Mouse (Mus musculus): ENCODE results near the gene Hes5. TPM values are rescaled to one million over a fixed set of nuclear protein-coding genes. Genes with fewer than 3 reads are reported as not detected.

Gene Hes5
- polyA plus RNA-seq (2015; fragmentation: Nextera tagmentation; extraction: Ambion mirVana) = 0.15 and 0.21 TPM in 2 replicates

- DNase-seq (no peak), ATAC-seq (no peak)
- peak within 1 kb of the TSS; percentile 48; the same call in 1 of the 2 replicates for H3K27ac ChIP-seq (ENCODE audit: low read depth)
- H3K4me3 ChIP-seq (ENCODE audit: low read depth, low read length) = peak within 1 kb of the TSS; percentile 51
- H3K4me2 ChIP-seq (ENCODE audit: low read depth, low read length) = peak within 1 kb of the TSS; percentile 68
- under 1% methylated on average over 65 of the region's 65 CpGs for WGBS (ENCODE audit: insufficient replicate concordance)
- H3K36me3 ChIP-seq (replicated peaks; ENCODE audit: insufficient read depth, low read length) = no peaks in the 10 kb centered on the region
- H3K9me3 ChIP-seq (ENCODE audit: low read length) = no peaks in the 10 kb centered on the region
- H3K9ac ChIP-seq (replicated peaks) = peak within 1 kb of the TSS; percentile 31
- peaks cover 71% of the 10 kb centered on the region for H3K27me3 ChIP-seq (ENCODE audit: insufficient read depth, low read length)
- peaks cover 42% of the 10 kb centered on the region for H3K4me1 ChIP-seq (ENCODE audit: insufficient read depth)
- no peak for TF ChIP-seq EP300 (IDR thresholded peaks at IDR 0.05; ENCODE audit: low read depth)
- TF ChIP-seq CTCF (IDR thresholded peaks at IDR 0.05; ENCODE audit: low read depth) = no peak
These were observed at the start of gene Hes5 for GRCm38 (mm10) chr4:154960690-154961225. Gene Hes5, plus strand, starts transcription at chr4:154960923.

DNA sequence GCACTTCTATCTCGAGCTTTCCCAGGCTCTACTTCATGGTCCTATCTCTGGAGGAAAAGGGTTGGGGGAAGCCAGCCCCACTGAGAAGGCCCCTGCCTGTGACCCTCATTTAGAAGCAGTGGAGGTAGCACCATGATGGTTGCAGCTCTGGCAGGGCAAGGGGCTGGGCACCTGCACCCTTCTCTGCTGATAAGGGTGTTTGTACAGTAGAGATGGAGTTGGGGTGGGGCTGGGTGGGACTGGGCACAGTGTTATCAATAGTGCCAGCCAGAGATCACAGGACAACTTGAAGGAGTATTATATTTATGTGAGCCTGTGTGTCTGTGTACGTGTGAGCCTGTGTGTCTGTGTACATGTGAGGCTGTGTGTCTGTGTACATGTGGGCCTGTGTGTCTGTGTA is 49.1 kb upstream of the Hes5 start:
- TF ChIP-seq EP300 (IDR thresholded peaks at IDR 0.05; ENCODE audit: low read depth) (peak; percentile 92), CTCF (IDR thresholded peaks at IDR 0.05; ENCODE audit: low read depth) (no peak)
- peak; percentile 87 for ATAC-seq
- Histone ChIP-seq H3K4me1 (ENCODE audit: insufficient read depth) (peaks cover 56% of the 10 kb centered on the region), H3K4me2 (ENCODE audit: low read depth, low read length) (peak overlapping the region; percentile 38), H3K4me3 (ENCODE audit: low read depth, low read length) (no peak overlapping the region), H3K27me3 (ENCODE audit: insufficient read depth, low read length) (no peaks in the 10 kb centered on the region), H3K9ac (replicated peaks) (peak overlapping the region; percentile 32; the same call in 1 of the 2 replicates), H3K9me3 (ENCODE audit: low read length) (no peaks in the 10 kb centered on the region), H3K27ac (ENCODE audit: low read depth) (peak overlapping the region; percentile 79), H3K36me3 (replicated peaks; ENCODE audit: insufficient read depth, low read length) (peaks cover 25% of the 10 kb centered on the region)
- peak; percentile 63 for DNase-seq
- WGBS (ENCODE audit: insufficient replicate concordance) = 26% methylated on average over 2 of the region's 2 CpGs

DNA sequence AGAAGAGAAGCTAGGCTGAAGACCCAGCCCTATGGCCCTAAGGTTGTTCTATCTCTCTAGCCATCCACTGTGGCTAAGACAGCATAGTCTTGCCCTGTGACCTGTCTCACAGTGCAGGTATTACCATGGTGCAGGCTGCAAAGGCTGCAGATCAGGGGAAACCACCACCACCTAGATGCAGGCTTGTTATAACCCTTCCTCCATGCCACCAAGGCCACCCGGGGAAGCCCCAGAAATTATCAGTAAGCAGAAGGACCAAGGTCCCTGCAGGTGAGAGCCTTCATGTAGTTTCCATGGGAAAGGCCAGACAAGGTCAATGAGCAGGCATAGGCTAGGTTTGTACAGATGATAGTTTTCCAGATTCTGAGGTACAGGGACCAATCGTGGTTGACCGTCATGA is 46.9 kb upstream of the Hes5 start:
- peaks cover 44% of the 10 kb centered on the region for H3K36me3 ChIP-seq (replicated peaks; ENCODE audit: insufficient read depth, low read length)
- peaks cover 5% of the 10 kb centered on the region; the same call in 1 of the 2 replicates for H3K9me3 ChIP-seq (ENCODE audit: low read length)
- DNase-seq (no peak), ATAC-seq (no peak)
- no peaks in the 10 kb centered on the region for H3K27me3 ChIP-seq (ENCODE audit: insufficient read depth, low read length)
- TF ChIP-seq EP300 (IDR thresholded peaks at IDR 0.05; ENCODE audit: low read depth) (no peak), CTCF (IDR thresholded peaks at IDR 0.05; ENCODE audit: low read depth) (no peak)
- no peak overlapping the region for H3K4me2 ChIP-seq (ENCODE audit: low read depth, low read length)
- 79% methylated on average over 3 of the region's 3 CpGs for WGBS (ENCODE audit: insufficient replicate concordance)
- peak overlapping the region; percentile 79; the same call in 1 of the 2 replicates for H3K27ac ChIP-seq (ENCODE audit: low read depth)
- H3K9ac ChIP-seq (replicated peaks) = no peak overlapping the region
- H3K4me1 ChIP-seq (ENCODE audit: insufficient read depth) = peaks cover 45% of the 10 kb centered on the region
- H3K4me3 ChIP-seq (ENCODE audit: low read depth, low read length) = no peak overlapping the region

DNA sequence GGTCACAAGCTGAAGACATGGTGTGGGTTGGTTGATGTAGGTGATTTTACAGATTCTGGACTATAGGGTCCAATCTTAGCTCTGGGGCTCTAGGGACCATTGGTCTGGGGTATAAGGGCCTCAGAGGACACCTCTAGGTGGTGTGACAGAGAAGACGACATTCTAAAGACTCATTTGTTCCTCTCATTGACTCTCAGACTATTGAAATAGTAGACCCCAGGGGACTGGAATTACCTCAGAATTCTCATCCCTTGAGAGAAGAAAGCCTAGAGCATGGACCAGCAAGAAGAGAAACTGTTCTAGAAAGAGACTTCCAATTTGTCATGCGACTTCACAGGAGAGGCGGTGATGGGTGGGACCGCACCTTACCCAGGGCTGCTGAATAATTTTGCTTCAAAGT is 46.5 kb upstream of the Hes5 start:
- 0 out of 2 replicates have a peak overlapping the region, but pooled peaks have one; percentile 79 for H3K27ac ChIP-seq (ENCODE audit: low read depth)

GRCm38 (mm10) chr4:154914707-154915106 is 46.0 kb upstream of the Hes5 start:
- no peak for DNase-seq
- Histone ChIP-seq H3K9me3 (ENCODE audit: low read length) (peaks cover 5% of the 10 kb centered on the region; the same call in 1 of the 2 replicates), H3K27ac (ENCODE audit: low read depth) (peak overlapping the region; percentile 34; the same call in 1 of the 2 replicates), H3K27me3 (ENCODE audit: insufficient read depth, low read length) (no peaks in the 10 kb centered on the region), H3K4me1 (ENCODE audit: insufficient read depth) (peaks cover 45% of the 10 kb centered on the region), H3K4me3 (ENCODE audit: low read depth, low read length) (no peak overlapping the region), H3K4me2 (ENCODE audit: low read depth, low read length) (no peak overlapping the region), H3K9ac (replicated peaks) (no peak overlapping the region), H3K36me3 (replicated peaks; ENCODE audit: insufficient read depth, low read length) (peaks cover 45% of the 10 kb centered on the region)
- no peak for ATAC-seq
- WGBS (ENCODE audit: insufficient replicate concordance) = 78% methylated on average over 3 of the region's 3 CpGs
- no peak for TF ChIP-seq CTCF (IDR thresholded peaks at IDR 0.05; ENCODE audit: low read depth)
- no peak for TF ChIP-seq EP300 (IDR thresholded peaks at IDR 0.05; ENCODE audit: low read depth)

More for the DNA sequence above, 46.5 kb upstream of the Hes5 start:
- 94% methylated on average over 4 of the region's 4 CpGs for WGBS (ENCODE audit: insufficient replicate concordance)
- TF ChIP-seq EP300 (IDR thresholded peaks at IDR 0.05; ENCODE audit: low read depth) = no peak
- TF ChIP-seq CTCF (IDR thresholded peaks at IDR 0.05; ENCODE audit: low read depth) = no peak
- Histone ChIP-seq H3K27me3 (ENCODE audit: insufficient read depth, low read length) (no peaks in the 10 kb centered on the region), H3K9ac (replicated peaks) (no peak overlapping the region), H3K4me3 (ENCODE audit: low read depth, low read length) (no peak overlapping the region), H3K4me1 (ENCODE audit: insufficient read depth) (peaks cover 45% of the 10 kb centered on the region), H3K9me3 (ENCODE audit: low read length) (peaks cover 5% of the 10 kb centered on the region; the same call in 1 of the 2 replicates), H3K36me3 (replicated peaks; ENCODE audit: insufficient read depth, low read length) (peaks cover 45% of the 10 kb centered on the region), H3K4me2 (ENCODE audit: low read depth, low read length) (no peak overlapping the region)
- DNase-seq (no peak), ATAC-seq (no peak)

GRCm38 (mm10) chr4:154915286-154915685 is 45.4 kb upstream of the Hes5 start:
- Histone ChIP-seq H3K27ac (ENCODE audit: low read depth) (0 out of 2 replicates have a peak overlapping the region, but pooled peaks have one; percentile 30), H3K4me2 (ENCODE audit: low read depth, low read length) (no peak overlapping the region), H3K4me1 (ENCODE audit: insufficient read depth) (peaks cover 42% of the 10 kb centered on the region), H3K9ac (replicated peaks) (no peak overlapping the region), H3K9me3 (ENCODE audit: low read length) (peaks cover 5% of the 10 kb centered on the region; the same call in 1 of the 2 replicates), H3K27me3 (ENCODE audit: insufficient read depth, low read length) (no peaks in the 10 kb centered on the region), H3K36me3 (replicated peaks; ENCODE audit: insufficient read depth, low read length) (peaks cover 45% of the 10 kb centered on the region), H3K4me3 (ENCODE audit: low read depth, low read length) (no peak overlapping the region)
- DNase-seq (no peak), ATAC-seq (no peak)
- TF ChIP-seq CTCF (IDR thresholded peaks at IDR 0.05; ENCODE audit: low read depth) (no peak), EP300 (IDR thresholded peaks at IDR 0.05; ENCODE audit: low read depth) (no peak)
- 38% methylated on average over 10 of the region's 10 CpGs for WGBS (ENCODE audit: insufficient replicate concordance)

Data from liver, postnatal 0 days (tissue).